Mouse (Mus musculus): ENCODE data around the gene Pex7.

GRCm38 (mm10) chr10:19848928-19849770 lies 58.3 kb downstream of the Pex7 start:
- TF ChIP-seq CTCF (IDR thresholded peaks at IDR 0.05; ENCODE audit: low read depth) (no peak), EP300 (IDR thresholded peaks at IDR 0.05; ENCODE audit: low read depth) (no peak)
